Mouse (Mus musculus) forebrain, embryonic 16.5 days (tissue): ENCODE data around the gene Zfp467. TPM values are rescaled to one million over a fixed set of nuclear protein-coding genes. Genes with fewer than 3 reads are reported as not detected.

ENCODE experiments used
- ATAC-seq: fragments of 200-750 bp; cut with Nextera tagmentation; 2 replicates; pipeline ENCODE4 v1.8.0; 2017; ENCODE audit warnings: mild to moderate bottlenecking, moderate library complexity
- H3K27ac ChIP-seq: fragments of 300-500 bp; sonication (generic); 2 replicates; pipeline ENCODE4 v1.5.1; 2014; ENCODE audit warnings: low read length, control low read depth
- H3K27me3 ChIP-seq: fragments of 300-500 bp; sonication (generic); replicated peaks from 2 replicates; pipeline ENCODE4 v1.6.1; 2014; ENCODE audit warnings: low read length; ENCODE audit not compliant: control insufficient read depth, insufficient read depth
- H3K36me3 ChIP-seq: fragments of 300-500 bp; sonication (generic); 2 replicates; pipeline ENCODE4 v1.6.1; 2014; ENCODE audit not compliant: control insufficient read depth, insufficient read depth
- H3K4me1 ChIP-seq: fragments of 300-500 bp; sonication (generic); replicated peaks from 2 replicates; pipeline ENCODE4 v1.6.1; 2014; ENCODE audit warnings: low read length; ENCODE audit not compliant: control insufficient read depth, insufficient read depth
- H3K4me2 ChIP-seq: fragments of 300-500 bp; sonication (generic); 2 replicates; pipeline ENCODE4 v1.6.1; 2014; ENCODE audit warnings: mild to moderate bottlenecking, low read length, control low read depth
- H3K4me3 ChIP-seq: fragments of 300-500 bp; sonication (generic); replicated peaks from 2 replicates; pipeline ENCODE4 v1.5.1; 2014; ENCODE audit warnings: mild to moderate bottlenecking, low read length, control low read depth
- H3K9ac ChIP-seq: fragments of 300-500 bp; sonication (generic); replicated peaks from 2 replicates; pipeline ENCODE4 v1.6.1; 2014; ENCODE audit warnings: low read depth, low read length, control low read depth
- H3K9me3 ChIP-seq: fragments of 300-500 bp; sonication (generic); 2 replicates; pipeline ENCODE4 v1.6.1; 2016; ENCODE audit warnings: low read length; ENCODE audit not compliant: control insufficient read depth
- WGBS: fragments of 180-500 bp; shearing (Covaris S2); extraction: QIAGEN DNeasy Blood & Tissue Kit; methylation state at CpG from one replicate; pipeline ENCODE4 v1.1.7; 2014; 5-methylcytosine and 5-hydroxymethylcytosine counted together
- polyA plus RNA-seq: library from polyadenylated mRNA; unstranded; fragments of >200 nt; fragmentation: Nextera tagmentation; extraction: Ambion mirVana; gene quantifications from 2 replicates; pipeline ENCODE4 v1.2.1, GENCODE M21; 2015

The Zfp467 gene
- 28.7 and 29.8 TPM in 2 replicates for polyA plus RNA-seq

GRCm38 (mm10) chr6:48445181-48446101, at the start of gene Zfp467:
Zfp467 (minus strand) TSS chr6:48445825.
- Histone ChIP-seq H3K4me3 (peak within 1 kb of the TSS; percentile 64), H3K4me1 (peaks cover 12% of the 10 kb centered on the region)
- ATAC-seq: peak; percentile 36

GRCm38 (mm10) chr6:48493136-48493730, 47.6 kb upstream of the Zfp467 start:
- no peak overlapping the region for H3K4me2 ChIP-seq
- H3K4me1 ChIP-seq: no peaks in the 10 kb centered on the region
- 8% methylated on average over 8 of the region's 8 CpGs for WGBS
- no peak for ATAC-seq
- H3K27ac ChIP-seq: no peak overlapping the region
- H3K27me3 ChIP-seq: no peaks in the 10 kb centered on the region
- H3K4me3 ChIP-seq: no peak overlapping the region
- no peaks in the 10 kb centered on the region for H3K9me3 ChIP-seq
- H3K36me3 ChIP-seq: no peaks in the 10 kb centered on the region
- H3K9ac ChIP-seq: no peak overlapping the region

More at GRCm38 (mm10) chr6:48445181-48446101, at the start of gene Zfp467:
- H3K9me3 ChIP-seq: no peaks in the 10 kb centered on the region
- H3K4me2 ChIP-seq: peak within 1 kb of the TSS; percentile 88
- H3K27ac ChIP-seq: peak within 1 kb of the TSS; percentile 85
- 1% methylated on average over 64 of the region's 65 CpGs for WGBS
- peaks cover 9% of the 10 kb centered on the region for H3K36me3 ChIP-seq
- no peaks in the 10 kb centered on the region for H3K27me3 ChIP-seq
- H3K9ac ChIP-seq: peak within 1 kb of the TSS; percentile 74

DNA sequence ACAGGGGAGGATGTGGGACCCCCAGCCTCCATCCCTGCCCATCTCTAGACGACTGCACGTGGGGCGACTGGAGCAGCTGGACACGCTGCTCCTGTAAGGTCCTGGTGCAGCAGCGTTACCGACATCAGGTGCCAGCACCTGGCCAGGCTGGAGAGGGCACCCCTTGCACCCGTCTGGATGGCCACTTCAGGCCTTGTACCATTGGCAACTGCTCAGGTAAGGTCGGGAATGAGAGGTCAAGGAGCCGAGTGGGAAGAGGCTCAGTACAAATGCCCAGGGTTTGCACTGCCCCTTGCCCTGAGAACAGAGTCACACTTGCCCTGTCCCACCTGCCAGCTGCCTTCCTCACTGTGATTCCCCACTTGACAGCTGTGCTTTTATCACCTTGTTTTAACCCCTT, 45.7 kb upstream of the Zfp467 start:
- H3K9ac ChIP-seq: no peak overlapping the region
- 72% methylated on average over 9 of the region's 9 CpGs for WGBS
- no peak overlapping the region for H3K27ac ChIP-seq
- no peak for ATAC-seq
- H3K4me3 ChIP-seq: no peak overlapping the region
- H3K36me3 ChIP-seq: no peaks in the 10 kb centered on the region
- no peaks in the 10 kb centered on the region for H3K27me3 ChIP-seq
- H3K4me2 ChIP-seq: no peak overlapping the region
- H3K4me1 ChIP-seq: 0 out of 2 replicates have a peak, but pooled peaks cover 4% of the 10 kb centered on the region
- H3K9me3 ChIP-seq: no peaks in the 10 kb centered on the region

- H3K9me3 ChIP-seq: no peaks in the 10 kb centered on the region
- no peak overlapping the region for H3K27ac ChIP-seq
- no peak overlapping the region for H3K9ac ChIP-seq
- H3K27me3 ChIP-seq: no peaks in the 10 kb centered on the region
- no peak overlapping the region for H3K4me3 ChIP-seq
- ATAC-seq: peak; percentile 31
- 54% methylated on average over 3 of the region's 3 CpGs for WGBS
- H3K4me1 ChIP-seq: 0 out of 2 replicates have a peak, but pooled peaks cover 4% of the 10 kb centered on the region
- H3K4me2 ChIP-seq: no peak overlapping the region
- no peaks in the 10 kb centered on the region for H3K36me3 ChIP-seq
These were observed 44.1 kb upstream of the Zfp467 start for GRCm38 (mm10) chr6:48489741-48490140.

DNA sequence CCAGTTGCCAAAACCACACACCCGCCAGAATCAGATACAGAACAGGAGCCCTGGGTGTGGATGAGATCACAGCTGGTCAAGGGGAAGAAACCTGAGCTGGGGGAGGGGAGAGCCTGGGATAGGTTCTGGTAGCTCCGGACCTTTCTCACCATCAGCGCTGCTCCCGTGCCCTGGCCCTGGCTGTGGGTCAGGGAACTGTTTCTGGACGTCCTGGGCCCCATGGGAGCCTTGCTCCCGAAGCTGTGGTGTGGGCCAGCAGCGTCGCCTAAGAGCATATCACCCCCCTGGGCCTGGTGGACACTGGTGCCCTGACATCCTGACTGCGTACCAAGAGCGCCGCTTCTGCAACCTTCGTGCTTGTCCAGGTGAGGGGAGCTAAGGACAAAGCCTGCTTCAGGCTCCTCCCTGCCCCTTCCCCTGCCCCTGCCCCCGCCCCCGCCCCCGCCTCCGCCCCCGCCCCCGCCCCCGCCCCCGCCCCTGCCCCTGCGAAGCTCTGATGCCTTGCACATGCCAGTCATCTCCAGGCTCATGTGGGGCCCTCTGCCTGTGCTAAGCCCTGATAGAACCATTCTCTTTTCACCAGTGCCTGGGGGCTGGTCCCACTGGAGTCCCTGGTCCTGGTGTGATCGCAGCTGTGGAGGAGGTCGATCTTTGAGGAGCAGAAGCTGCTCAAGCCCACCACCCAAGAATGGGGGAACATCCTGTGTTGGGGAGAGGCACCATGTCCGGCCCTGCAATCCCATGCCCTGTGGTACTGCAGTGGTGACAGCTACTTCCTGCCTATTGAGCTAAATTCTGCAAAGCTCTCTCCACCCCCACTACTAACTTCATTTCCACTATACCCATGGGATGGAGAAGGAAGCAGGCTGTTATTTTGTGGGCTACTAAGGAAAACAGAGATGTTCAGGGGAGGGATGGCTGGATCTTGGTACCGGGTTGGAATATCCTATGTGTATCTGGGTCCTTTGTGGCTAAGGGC, 42.4 kb upstream of the Zfp467 start:
- no peaks in the 10 kb centered on the region for H3K36me3 ChIP-seq
- peak; percentile 34; the same call in 1 of the 2 replicates for ATAC-seq
- H3K27ac ChIP-seq: no peak overlapping the region
- H3K4me3 ChIP-seq: 0 out of 2 replicates have a peak overlapping the region, but pooled peaks have one; percentile 9
- WGBS: 15% methylated on average over 21 of the region's 25 CpGs
- H3K4me1 ChIP-seq: 0 out of 2 replicates have a peak, but pooled peaks cover 4% of the 10 kb centered on the region
- no peaks in the 10 kb centered on the region for H3K9me3 ChIP-seq
- H3K9ac ChIP-seq: peak overlapping the region; percentile 40
- no peaks in the 10 kb centered on the region for H3K27me3 ChIP-seq
- peak overlapping the region; percentile 29; the same call in 1 of the 2 replicates for H3K4me2 ChIP-seq

DNA sequence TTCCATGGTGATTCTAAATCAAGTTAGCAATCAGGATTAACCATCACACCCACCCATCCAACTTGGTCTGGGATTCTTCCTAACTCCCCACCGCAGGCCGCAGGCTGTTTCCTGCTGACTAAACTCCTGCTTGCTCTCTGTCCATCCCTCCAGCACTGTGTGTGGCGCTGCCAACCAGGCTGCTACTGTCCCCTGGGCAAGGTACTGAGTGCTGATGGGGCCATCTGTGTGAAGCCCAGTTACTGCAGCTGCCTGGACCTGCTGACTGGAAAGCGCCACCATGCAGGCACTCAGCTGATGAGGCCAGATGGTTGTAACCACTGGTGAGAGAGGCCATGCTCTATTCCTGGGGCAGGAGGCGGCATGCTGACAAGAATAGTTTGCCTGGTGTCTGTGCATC, 36.9 kb upstream of the Zfp467 start:
- no peak for ATAC-seq
- H3K4me3 ChIP-seq: no peak overlapping the region
- no peaks in the 10 kb centered on the region for H3K4me1 ChIP-seq
- no peaks in the 10 kb centered on the region for H3K27me3 ChIP-seq
- H3K4me2 ChIP-seq: no peak overlapping the region
- no peak overlapping the region for H3K27ac ChIP-seq
- 64% methylated on average over 5 of the region's 5 CpGs for WGBS
- no peaks in the 10 kb centered on the region for H3K36me3 ChIP-seq
- H3K9me3 ChIP-seq: no peaks in the 10 kb centered on the region
- no peak overlapping the region for H3K9ac ChIP-seq

DNA sequence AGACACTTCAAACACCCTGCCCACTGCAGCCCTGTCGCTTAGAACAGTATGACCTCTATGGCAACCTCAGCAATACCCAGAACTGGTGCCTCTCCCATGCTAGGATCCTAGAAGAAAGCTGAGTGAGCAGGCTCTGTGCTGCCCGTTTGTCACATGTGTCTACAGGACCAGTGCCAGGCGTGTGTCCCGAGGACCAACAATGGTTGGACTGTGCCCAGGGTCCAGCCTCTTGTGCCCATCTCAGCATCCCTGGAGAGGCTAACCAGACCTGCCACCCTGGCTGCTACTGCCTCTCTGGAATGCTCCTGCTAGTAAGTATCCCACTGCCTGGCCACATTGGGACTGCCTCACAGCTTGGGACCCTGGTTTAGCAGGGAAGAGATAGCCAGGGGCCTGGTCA, 32.8 kb upstream of the Zfp467 start:
- Histone ChIP-seq H3K4me3 (no peak overlapping the region), H3K27ac (no peak overlapping the region), H3K36me3 (no peaks in the 10 kb centered on the region), H3K4me2 (no peak overlapping the region), H3K9ac (no peak overlapping the region), H3K4me1 (no peaks in the 10 kb centered on the region), H3K9me3 (no peaks in the 10 kb centered on the region), H3K27me3 (no peaks in the 10 kb centered on the region)
- no peak for ATAC-seq
- 69% methylated on average over 4 of the region's 4 CpGs for WGBS

DNA sequence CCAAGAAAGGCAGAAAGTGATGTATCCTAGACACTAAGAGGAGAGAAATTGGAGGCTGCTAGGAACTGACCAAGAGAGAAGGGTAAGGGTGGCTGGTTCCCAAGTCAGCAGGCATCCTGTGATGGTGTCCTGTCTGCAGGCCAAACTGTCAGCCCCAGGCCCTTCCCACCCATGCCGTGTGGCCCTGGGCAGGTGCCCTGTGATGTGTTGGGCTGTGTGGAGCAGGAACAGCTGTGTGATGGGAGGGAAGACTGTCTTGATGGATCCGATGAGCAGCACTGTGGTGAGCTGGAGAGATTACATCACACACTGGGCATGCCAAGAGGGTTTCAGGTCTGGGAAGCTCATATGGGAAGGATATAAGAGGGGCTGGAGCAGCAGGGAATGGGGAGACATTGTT, 25.1 kb upstream of the Zfp467 start:
- H3K9ac ChIP-seq: no peak overlapping the region
- H3K4me1 ChIP-seq: no peaks in the 10 kb centered on the region
- ATAC-seq: no peak
- no peak overlapping the region for H3K27ac ChIP-seq
- no peaks in the 10 kb centered on the region for H3K36me3 ChIP-seq
- H3K4me2 ChIP-seq: no peak overlapping the region
- no peaks in the 10 kb centered on the region for H3K27me3 ChIP-seq
- no peaks in the 10 kb centered on the region for H3K9me3 ChIP-seq
- H3K4me3 ChIP-seq: no peak overlapping the region
- 85% methylated on average over 2 of the region's 2 CpGs for WGBS
